Mouse (Mus musculus) granulocyte monocyte progenitor cell, adult 5-6 weeks (primary cell): ENCODE data around the gene Meig1. TPM values are rescaled to one million over a fixed set of nuclear protein-coding genes. Genes with fewer than 3 reads are reported as not detected.

ENCODE experiments used
- ATAC-seq: replicated peaks from 2 replicates; pipeline ENCODE4 v1.8.0; 2016; ENCODE audit warnings: mild to moderate bottlenecking, moderate TSS enrichment, inconsistent platforms; ENCODE audit not compliant: poor library complexity, severe bottlenecking
- total RNA-seq, 2 experiments: library from RNA; stranded (forward) in 1 of 2; stranded (reverse) in 1 of 2; fragments of 200-712, 200-1000 nt in 1 of 2; fragments of >200 nt in 1 of 2; fragmentation: Nextera tagmentation in 1 of 2; gene quantifications; 2 replicates each; pipeline ENCODE4 v1.2.3; 2014 to 2017

The Meig1 gene
- total RNA-seq, 2 experiments from 2014 or later: not detected

DNA sequence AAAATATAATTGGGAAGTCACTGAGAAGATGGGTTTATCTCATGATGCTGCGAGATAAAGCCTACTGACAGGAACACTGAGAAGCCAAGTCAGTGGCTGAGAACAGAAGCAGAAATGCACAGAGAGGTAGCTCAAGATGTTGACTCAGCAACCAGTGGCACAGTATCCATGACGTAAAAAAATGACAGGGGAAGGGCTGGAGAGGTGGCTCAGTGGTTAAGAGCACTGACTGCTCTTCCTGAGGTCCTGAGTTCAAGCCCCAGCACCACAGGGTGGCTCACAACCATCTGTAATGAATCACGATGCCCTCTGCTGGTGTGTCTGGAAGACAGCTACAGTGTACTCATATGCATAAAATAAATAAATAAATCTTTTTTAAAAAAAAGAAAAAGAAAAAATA, 61.4 kb downstream of the Meig1 start:
- ATAC-seq: no peak

Other genes with a start within 250 kb of the Meig1 start
- gene Nmt2, start 138.4 kb downstream of the Meig1 start, total RNA-seq (2014; fragmentation: Nextera tagmentation): 13.8 and 16.6 TPM in 2 replicates
- 24.4 and 24.9 TPM in 2 replicates for gene Nmt2, start 138.4 kb downstream of the Meig1 start, total RNA-seq (2017)
- gene Rpp38, start 90.0 kb downstream of the Meig1 start, total RNA-seq (2014; fragmentation: Nextera tagmentation): 19.7 and 22.4 TPM in 2 replicates
- 10.0 and 15.2 TPM in 2 replicates for gene Rpp38, start 90.0 kb downstream of the Meig1 start, total RNA-seq (2017)
- gene Acbd7, start 86.5 kb downstream of the Meig1 start, total RNA-seq (2014; fragmentation: Nextera tagmentation): not detected in 2 replicates
- gene Acbd7, start 86.5 kb downstream of the Meig1 start, total RNA-seq (2017): not detected in 2 replicates
- not detected in 2 replicates for gene Olah, start 25.4 kb downstream of the Meig1 start, total RNA-seq (2014; fragmentation: Nextera tagmentation)
- gene Olah, start 25.4 kb downstream of the Meig1 start, total RNA-seq (2017): not detected in 2 replicates
- 12.0 and 27.4 TPM in 2 replicates for gene Dclre1c, start 1.5 kb upstream of the Meig1 start, total RNA-seq (2014; fragmentation: Nextera tagmentation)
- gene Dclre1c, start 1.5 kb upstream of the Meig1 start, total RNA-seq (2017): 14.2 and 24.4 TPM in 2 replicates
- gene Suv39h2, start 52.4 kb upstream of the Meig1 start, total RNA-seq (2014; fragmentation: Nextera tagmentation): 11.7 and 14.5 TPM in 2 replicates
- gene Suv39h2, start 52.4 kb upstream of the Meig1 start, total RNA-seq (2017): 16.6 and 24.4 TPM in 2 replicates
- 5.8 and 6.2 TPM in 2 replicates for gene Gm45902, start 90.1 kb upstream of the Meig1 start, total RNA-seq (2014; fragmentation: Nextera tagmentation)
- gene Gm45902, start 90.1 kb upstream of the Meig1 start, total RNA-seq (2017): 12.4 and 13.0 TPM in 2 replicates
- gene Hspa14, start 90.2 kb upstream of the Meig1 start, total RNA-seq (2014; fragmentation: Nextera tagmentation): 83.7 and 88.6 TPM in 2 replicates
- 155 and 173 TPM in 2 replicates for gene Hspa14, start 90.2 kb upstream of the Meig1 start, total RNA-seq (2017)
- not detected in 2 replicates for gene Cdnf, start 90.4 kb upstream of the Meig1 start, total RNA-seq (2014; fragmentation: Nextera tagmentation)
- gene Cdnf, start 90.4 kb upstream of the Meig1 start, total RNA-seq (2017): 0.22 and 13.2 TPM in 2 replicates
- 415 and 416 TPM in 2 replicates for gene Fam107b, start 147.8 kb upstream of the Meig1 start, total RNA-seq (2014; fragmentation: Nextera tagmentation)
- gene Fam107b, start 147.8 kb upstream of the Meig1 start, total RNA-seq (2017): 801 and 969 TPM in 2 replicates